Mouse (Mus musculus) hindbrain, embryonic 11.5 days (tissue): ENCODE measurements at regions not wholly inside any gene's neighbourhood (a gene's known extent, or its start where the extent isn't known, plus 50 kb on each side); places are given as distances from the start of the nearest gene placed in this dataset.

Source experiments
- ATAC-seq: fragments of 200-750 bp; cut with Nextera tagmentation; 2 replicates; pipeline ENCODE4 v1.8.0; 2017; ENCODE audit warnings: mild to moderate bottlenecking, moderate TSS enrichment, moderate library complexity; ENCODE audit not compliant: low FRiP score
- DNase-seq: peaks from one replicate; pipeline ENCODE4 v3.0.0-alpha.2; 2015; ENCODE audit warnings: low spot score
- H3K27ac ChIP-seq: fragments of 300-500 bp; sonication (generic); 2 replicates; pipeline ENCODE4 v1.5.1; 2014; ENCODE audit warnings: mild to moderate bottlenecking, low read depth, low read length
- H3K27me3 ChIP-seq: fragments of 300-500 bp; sonication (generic); 2 replicates; pipeline ENCODE4 v1.6.1; 2014; ENCODE audit warnings: mild to moderate bottlenecking, low read length, moderate library complexity, mixed read lengths; ENCODE audit not compliant: control insufficient read depth, insufficient read depth
- H3K36me3 ChIP-seq: fragments of 300-500 bp; sonication (generic); 2 replicates; pipeline ENCODE4 v1.6.1; 2014; ENCODE audit warnings: mild to moderate bottlenecking, low read length, moderate library complexity, mixed read lengths; ENCODE audit not compliant: control insufficient read depth, insufficient read depth
- H3K4me1 ChIP-seq: fragments of 300-500 bp; sonication (generic); replicated peaks from 2 replicates; pipeline ENCODE4 v1.6.1; 2014; ENCODE audit warnings: low read length, mixed read lengths; ENCODE audit not compliant: control insufficient read depth, insufficient read depth
- H3K4me2 ChIP-seq: fragments of 300-500 bp; sonication (generic); replicated peaks from 2 replicates; pipeline ENCODE4 v1.6.1; 2014; ENCODE audit warnings: mild to moderate bottlenecking, low read depth, low read length
- H3K4me3 ChIP-seq: fragments of 300-500 bp; sonication (generic); 2 replicates; pipeline ENCODE4 v1.5.1; 2014; ENCODE audit warnings: low read depth, low read length
- H3K9ac ChIP-seq: fragments of 300-500 bp; sonication (generic); 2 replicates; pipeline ENCODE4 v1.6.1; 2014; ENCODE audit warnings: low read depth, low read length
- H3K9me3 ChIP-seq: fragments of 300-500 bp; sonication (generic); 2 replicates; pipeline ENCODE4 v1.6.1; 2016; ENCODE audit warnings: low read length; ENCODE audit not compliant: control insufficient read depth
- WGBS: fragments of 180-500 bp; shearing (Covaris S2); extraction: QIAGEN DNeasy Blood & Tissue Kit; methylation state at CpG from one replicate; pipeline ENCODE4 v1.1.7; 2014; 5-methylcytosine and 5-hydroxymethylcytosine counted together

- DNase-seq (peak; percentile 75), ATAC-seq (peak; percentile 83)
- no peaks in the 10 kb centered on the region for H3K9me3 ChIP-seq
- H3K4me2 ChIP-seq, result no peak overlapping the region
- H3K27ac ChIP-seq, result no peak overlapping the region
- H3K4me3 ChIP-seq, result no peak overlapping the region
- no peaks in the 10 kb centered on the region for H3K27me3 ChIP-seq
- no peak overlapping the region for H3K9ac ChIP-seq
- H3K4me1 ChIP-seq, result peaks cover 3% of the 10 kb centered on the region; the same call in 1 of the 2 replicates
- H3K36me3 ChIP-seq, result no peaks in the 10 kb centered on the region
- WGBS, result 36% methylated on average over 13 of the region's 13 CpGs
Observed at GRCm38 (mm10) chr11:114303636-114304354, 236.9 kb upstream of the Sdk2 start.

GRCm38 (mm10) chr11:114300611-114301319, 233.9 kb upstream of the Sdk2 start:
- Histone ChIP-seq H3K4me1 (peaks cover 3% of the 10 kb centered on the region; the same call in 1 of the 2 replicates), H3K27ac (no peak overlapping the region), H3K4me2 (no peak overlapping the region), H3K4me3 (no peak overlapping the region), H3K9ac (no peak overlapping the region), H3K36me3 (no peaks in the 10 kb centered on the region), H3K9me3 (no peaks in the 10 kb centered on the region), H3K27me3 (no peaks in the 10 kb centered on the region)
- ATAC-seq (no peak), DNase-seq (no peak)
- 76% methylated on average over 10 of the region's 10 CpGs for WGBS

GRCm38 (mm10) chr11:114296816-114297334, 230.0 kb upstream of the Sdk2 start:
- Histone ChIP-seq H3K9ac (no peak overlapping the region), H3K4me2 (no peak overlapping the region), H3K27me3 (no peaks in the 10 kb centered on the region), H3K36me3 (no peaks in the 10 kb centered on the region), H3K27ac (no peak overlapping the region), H3K9me3 (no peaks in the 10 kb centered on the region), H3K4me1 (no peaks in the 10 kb centered on the region), H3K4me3 (no peak overlapping the region)
- no peak for DNase-seq
- 88% methylated on average over 10 of the region's 10 CpGs for WGBS
- no peak for ATAC-seq

GRCm38 (mm10) chr11:114294511-114295250, 227.8 kb upstream of the Sdk2 start:
- H3K27ac ChIP-seq, result no peak overlapping the region
- WGBS, result 75% methylated on average over 5 of the region's 5 CpGs
- no peak overlapping the region for H3K9ac ChIP-seq
- H3K4me3 ChIP-seq, result no peak overlapping the region
- no peak for ATAC-seq
- H3K4me2 ChIP-seq, result no peak overlapping the region
- no peaks in the 10 kb centered on the region for H3K36me3 ChIP-seq
- no peaks in the 10 kb centered on the region for H3K9me3 ChIP-seq
- DNase-seq, result no peak
- no peaks in the 10 kb centered on the region for H3K27me3 ChIP-seq
- no peaks in the 10 kb centered on the region for H3K4me1 ChIP-seq

GRCm38 (mm10) chr11:114291258-114291657, 224.4 kb upstream of the Sdk2 start:
- Histone ChIP-seq H3K9ac (no peak overlapping the region), H3K36me3 (no peaks in the 10 kb centered on the region), H3K27ac (no peak overlapping the region), H3K4me1 (no peaks in the 10 kb centered on the region), H3K27me3 (no peaks in the 10 kb centered on the region), H3K4me2 (no peak overlapping the region), H3K4me3 (no peak overlapping the region), H3K9me3 (no peaks in the 10 kb centered on the region)
- 91% methylated on average over 5 of the region's 5 CpGs for WGBS
- ATAC-seq, result no peak
- no peak for DNase-seq

- Histone ChIP-seq H3K27ac (no peak overlapping the region), H3K4me3 (no peak overlapping the region), H3K36me3 (no peaks in the 10 kb centered on the region), H3K9me3 (no peaks in the 10 kb centered on the region), H3K4me2 (no peak overlapping the region), H3K27me3 (no peaks in the 10 kb centered on the region), H3K4me1 (no peaks in the 10 kb centered on the region), H3K9ac (no peak overlapping the region)
- ATAC-seq (no peak), DNase-seq (no peak)
- 86% methylated on average over 1 of the region's 1 CpGs for WGBS
Observed at GRCm38 (mm10) chr11:114289946-114290345, 223.1 kb upstream of the Sdk2 start.

GRCm38 (mm10) chr11:114284820-114285666, 218.2 kb upstream of the Sdk2 start:
- H3K9me3 ChIP-seq, result no peaks in the 10 kb centered on the region
- H3K27ac ChIP-seq, result no peak overlapping the region
- H3K36me3 ChIP-seq, result no peaks in the 10 kb centered on the region
- no peak overlapping the region for H3K9ac ChIP-seq
- no peak for ATAC-seq
- DNase-seq, result no peak
- no peaks in the 10 kb centered on the region for H3K27me3 ChIP-seq
- no peak overlapping the region for H3K4me3 ChIP-seq
- no peak overlapping the region for H3K4me2 ChIP-seq
- no peaks in the 10 kb centered on the region; the same call in 1 of the 2 replicates for H3K4me1 ChIP-seq
- 78% methylated on average over 20 of the region's 20 CpGs for WGBS

- Histone ChIP-seq H3K4me2 (no peak overlapping the region), H3K9ac (no peak overlapping the region), H3K27ac (no peak overlapping the region), H3K4me3 (no peak overlapping the region), H3K36me3 (no peaks in the 10 kb centered on the region), H3K9me3 (no peaks in the 10 kb centered on the region), H3K4me1 (no peaks in the 10 kb centered on the region; the same call in 1 of the 2 replicates), H3K27me3 (no peaks in the 10 kb centered on the region)
- ATAC-seq (no peak), DNase-seq (peak; percentile 57)
- WGBS, result 44% methylated on average over 5 of the region's 5 CpGs
Observed at GRCm38 (mm10) chr11:114283208-114283607, 216.4 kb upstream of the Sdk2 start.
